Mouse (Mus musculus) liver, adult 2 months (tissue): Measurements from ENCODE around the gene Gm3625. TPM values are rescaled to one million over a fixed set of nuclear protein-coding genes. Genes with fewer than 3 reads are reported as not detected.

Experiments
- DNase-seq: peaks from one replicate; pipeline ENCODE4 v3.0.0-alpha.2; 2011; ENCODE audit warnings: low read depth, low spot score; ENCODE audit errors: extremely low read depth
- H3K27ac ChIP-seq: fragments of 200-500 bp; replicated peaks from 2 replicates; pipeline ENCODE4 v1.5.1; 2012; ENCODE audit warnings: low read depth, mild to moderate bottlenecking, control low read depth, inconsistent platforms, low read length; ENCODE audit not compliant: insufficient read depth
- H3K27me3 ChIP-seq: fragments of 200-500 bp; 2 replicates; pipeline ENCODE4 v1.6.1; 2012; ENCODE audit warnings: mild to moderate bottlenecking, moderate library complexity, low read length, inconsistent platforms; ENCODE audit not compliant: control insufficient read depth, insufficient read depth
- H3K36me3 ChIP-seq: fragments of 200-500 bp; 2 replicates; pipeline ENCODE4 v1.6.1; 2012; ENCODE audit warnings: low read length, inconsistent platforms; ENCODE audit not compliant: control insufficient read depth, insufficient read depth
- H3K4me1 ChIP-seq: fragments of 200-500 bp; 2 replicates; pipeline ENCODE4 v1.6.1; 2011; ENCODE audit warnings: low read length; ENCODE audit not compliant: control insufficient read depth, insufficient read depth
- H3K4me3 ChIP-seq: fragments of 200-500 bp; 2 replicates; pipeline ENCODE4 v1.5.1; 2011; ENCODE audit warnings: low read depth, mild to moderate bottlenecking, control low read depth, low read length, moderate library complexity; ENCODE audit not compliant: insufficient read depth
- H3K79me2 ChIP-seq: fragments of 200-500 bp; 2 replicates; pipeline ENCODE4 v1.6.1; 2012; ENCODE audit warnings: inconsistent platforms, mild to moderate bottlenecking, low read length, moderate library complexity; ENCODE audit not compliant: control insufficient read depth, insufficient read depth
- H3K9ac ChIP-seq: fragments of 200-500 bp; 2 replicates; pipeline ENCODE4 v1.6.1; 2012; ENCODE audit warnings: low read depth, mild to moderate bottlenecking, control low read depth, inconsistent platforms, low read length
- CTCF ChIP-seq: fragments of 200-500 bp; IDR thresholded peaks from 2 replicates; pipeline ENCODE4 v1.5.1; 2011; ENCODE audit warnings: low read depth, low read length, control low read depth
- POLR2A ChIP-seq: fragments of 200-500 bp; IDR thresholded peaks from 2 replicates; pipeline ENCODE4 v1.6.1; 2011; ENCODE audit warnings: low read length, control low read depth; ENCODE audit not compliant: insufficient read depth; ENCODE audit errors: extremely low read depth
- WGBS: fragments of 180-500 bp; shearing (Covaris S2); methylation state at CpG from one replicate; pipeline ENCODE4 v1.1.7; 2018; 5-methylcytosine and 5-hydroxymethylcytosine counted together
- polyA plus RNA-seq: library from polyadenylated mRNA; depleted of rRNA; stranded (reverse); fragments of >200 nt; gene quantifications from 2 replicates; pipeline ENCODE4 v1.2.3, GENCODE M21; 2012
- total RNA-seq: library from RNA; depleted of rRNA; stranded (reverse); fragments of >200 nt; gene quantifications from 2 replicates; pipeline ENCODE4 v1.2.3, GENCODE M21; 2014

Gm3625 gene
- total and polyA plus RNA-seq, 2 experiments: not detected

DNA sequence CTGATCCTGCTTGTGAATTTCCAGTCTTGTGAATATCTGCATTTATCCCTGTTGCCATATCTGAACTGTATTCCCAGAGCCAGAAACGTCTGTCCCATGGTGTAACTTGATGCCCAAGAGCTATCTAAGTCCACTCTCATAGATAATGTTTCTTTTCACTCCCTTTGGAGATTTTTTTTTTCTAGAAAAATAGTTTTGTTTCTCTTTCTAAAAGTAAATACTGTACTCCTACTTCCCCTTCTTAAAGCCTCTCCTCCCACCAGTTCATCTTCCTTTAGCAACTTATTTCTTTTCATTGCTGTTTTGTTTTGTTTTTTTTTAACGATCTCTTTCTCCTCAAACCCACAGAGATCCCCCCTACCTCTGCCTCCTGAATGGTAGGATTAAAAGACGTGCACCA, 13.9 kb upstream of the Gm3625 start:
- Histone ChIP-seq H3K9ac (no peak overlapping the region), H3K36me3 (no peaks in the 10 kb centered on the region), H3K4me3 (no peak overlapping the region), H3K79me2 (peaks cover 25% of the 10 kb centered on the region; the same call in 1 of the 2 replicates), H3K27me3 (no peaks in the 10 kb centered on the region), H3K27ac (no peak overlapping the region), H3K4me1 (peaks cover 4% of the 10 kb centered on the region; the same call in 1 of the 2 replicates)
- 75% methylated on average over 3 of the region's 3 CpGs for WGBS
- DNase-seq: no peak
- no peak for TF ChIP-seq POLR2A
- no peak for TF ChIP-seq CTCF

DNA sequence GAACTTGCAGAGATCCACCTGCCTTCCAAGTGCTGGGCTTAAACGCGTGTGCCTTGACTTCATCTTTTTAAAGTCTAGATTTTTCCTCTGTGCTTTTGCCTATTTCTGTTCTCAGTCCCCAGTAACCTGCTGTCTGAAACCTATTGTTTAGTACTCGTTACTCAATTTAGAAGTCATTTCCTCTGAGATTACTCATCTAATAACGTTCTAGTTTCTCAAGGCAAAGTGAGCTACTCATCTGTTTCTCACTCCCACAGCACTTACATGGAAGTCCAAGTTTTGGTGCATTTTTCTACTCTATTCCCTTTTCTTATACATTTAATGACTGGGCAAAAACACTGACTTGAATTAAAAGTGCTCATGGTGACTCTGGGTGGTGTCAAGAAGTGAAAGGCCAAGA, 7.0 kb upstream of the Gm3625 start:
- Histone ChIP-seq H3K9ac (no peak overlapping the region), H3K4me3 (no peak overlapping the region), H3K27me3 (no peaks in the 10 kb centered on the region), H3K27ac (no peak overlapping the region), H3K36me3 (peaks cover 3% of the 10 kb centered on the region; the same call in 1 of the 2 replicates), H3K79me2 (peaks cover 16% of the 10 kb centered on the region; the same call in 1 of the 2 replicates), H3K4me1 (peaks cover 12% of the 10 kb centered on the region)
- WGBS: 60% methylated on average over 4 of the region's 4 CpGs
- TF ChIP-seq CTCF (no peak), POLR2A (no peak)
- DNase-seq: no peak

DNA sequence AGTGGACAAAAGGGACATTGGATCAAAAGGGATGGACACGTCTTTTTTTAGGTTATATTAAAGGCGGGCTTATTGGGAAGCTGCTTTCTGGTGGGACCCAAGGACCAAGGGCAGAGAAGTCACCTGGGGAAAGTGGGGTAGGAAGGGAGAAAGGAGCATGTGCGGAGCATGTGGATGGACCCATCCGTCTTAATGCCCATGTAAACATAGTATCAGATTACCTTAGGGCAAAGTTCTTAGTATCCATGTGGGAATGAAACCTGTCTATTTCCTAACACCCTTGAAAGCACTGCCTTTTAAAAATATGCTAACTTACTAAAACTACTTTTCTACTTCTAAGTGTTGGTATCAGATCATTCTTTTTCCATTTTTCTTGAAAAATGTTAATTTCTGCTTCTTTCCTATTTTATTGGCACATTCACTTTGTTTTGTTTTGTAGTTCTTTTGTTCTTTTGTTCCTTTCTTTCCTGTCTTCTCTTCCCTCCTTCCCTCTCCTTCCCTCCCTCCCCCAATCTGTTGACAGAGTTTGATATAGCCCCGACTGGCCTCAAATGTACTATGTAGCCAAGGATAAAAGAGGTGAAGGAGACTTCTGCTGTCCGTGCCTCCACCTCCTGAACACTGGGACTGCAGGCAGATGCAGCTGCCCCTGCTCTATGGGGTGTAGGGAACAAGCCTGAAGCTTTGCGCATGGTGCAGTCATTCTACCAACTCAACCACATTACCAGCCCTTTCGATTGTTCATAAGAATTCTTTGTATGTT, 6.1 kb upstream of the Gm3625 start:
- Histone ChIP-seq H3K4me3 (no peak overlapping the region), H3K27ac (no peak overlapping the region; the same call in 1 of the 2 replicates), H3K79me2 (peaks cover 20% of the 10 kb centered on the region; the same call in 1 of the 2 replicates), H3K4me1 (peaks cover 15% of the 10 kb centered on the region), H3K9ac (no peak overlapping the region), H3K36me3 (peaks cover 3% of the 10 kb centered on the region; the same call in 1 of the 2 replicates), H3K27me3 (no peaks in the 10 kb centered on the region)
- 47% methylated on average over 8 of the region's 8 CpGs for WGBS
- DNase-seq: peak; percentile 85
- no peak for TF ChIP-seq POLR2A
- no peak for TF ChIP-seq CTCF

DNA sequence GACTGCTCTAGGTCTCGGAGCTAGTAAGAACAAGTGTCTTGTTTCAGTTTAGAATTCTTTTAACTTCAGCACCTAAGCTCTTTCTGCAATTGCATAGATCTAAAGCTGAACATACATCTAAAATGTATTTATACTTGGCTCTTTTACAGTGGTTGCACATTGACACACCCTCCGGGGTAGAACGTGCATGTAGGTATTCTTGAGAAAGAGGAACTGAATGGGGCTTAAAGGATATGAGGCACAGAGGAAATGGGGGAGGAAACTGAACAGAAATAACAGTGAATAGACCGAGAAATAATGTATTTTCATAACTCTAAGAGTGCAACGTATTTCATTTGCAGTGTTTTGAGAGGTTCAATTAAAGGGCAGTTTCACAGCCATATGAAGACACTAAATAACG, 2.3 kb upstream of the Gm3625 start:
- WGBS: 73% methylated on average over 6 of the region's 6 CpGs
- H3K4me1 ChIP-seq: peaks cover 15% of the 10 kb centered on the region
- no peak overlapping the region for H3K27ac ChIP-seq
- TF ChIP-seq CTCF (no peak), POLR2A (no peak)
- H3K36me3 ChIP-seq: no peaks in the 10 kb centered on the region
- H3K9ac ChIP-seq: no peak overlapping the region
- no peak for DNase-seq
- H3K4me3 ChIP-seq: no peak overlapping the region
- H3K27me3 ChIP-seq: no peaks in the 10 kb centered on the region
- peaks cover 15% of the 10 kb centered on the region; the same call in 1 of the 2 replicates for H3K79me2 ChIP-seq

DNA sequence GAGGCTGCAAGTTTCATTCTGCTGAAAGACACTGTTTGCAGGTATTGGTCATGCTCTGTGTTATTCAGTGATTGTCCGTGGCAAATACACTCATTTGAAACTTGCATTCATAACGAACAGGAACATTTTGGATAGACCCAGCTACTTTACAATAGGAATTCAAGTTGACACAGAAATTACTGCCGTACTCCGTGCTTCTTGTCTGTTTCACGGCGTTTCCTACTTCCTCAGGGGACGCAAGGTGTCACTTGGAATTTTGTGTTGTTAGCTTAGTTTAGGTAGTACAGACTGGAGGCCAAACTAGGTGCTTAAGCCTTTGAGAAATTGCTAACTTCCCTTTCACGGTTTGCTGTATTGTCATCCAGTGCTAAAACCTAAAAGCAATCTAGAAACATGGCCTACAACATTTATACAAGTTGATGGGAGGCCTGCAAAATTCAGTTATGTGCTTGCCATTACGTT, 1.2 kb upstream of the Gm3625 start:
- no peaks in the 10 kb centered on the region for H3K27me3 ChIP-seq
- whole genome bisulfite sequencing: 52% methylated on average over 9 of the region's 9 CpGs
- peak overlapping the region; percentile 88 for H3K4me3 ChIP-seq
- peaks cover 13% of the 10 kb centered on the region; the same call in 1 of the 2 replicates for H3K79me2 ChIP-seq
- H3K36me3 ChIP-seq: no peaks in the 10 kb centered on the region
- no peak for TF ChIP-seq POLR2A
- no peak for TF ChIP-seq CTCF
- H3K4me1 ChIP-seq: peaks cover 10% of the 10 kb centered on the region
- peak overlapping the region; percentile 97; the same call in 1 of the 2 replicates for H3K9ac ChIP-seq
- DNase-seq: no peak
- H3K27ac ChIP-seq: no peak overlapping the region
